Mouse (Mus musculus): ENCODE data around the gene Pard3b.

DNA sequence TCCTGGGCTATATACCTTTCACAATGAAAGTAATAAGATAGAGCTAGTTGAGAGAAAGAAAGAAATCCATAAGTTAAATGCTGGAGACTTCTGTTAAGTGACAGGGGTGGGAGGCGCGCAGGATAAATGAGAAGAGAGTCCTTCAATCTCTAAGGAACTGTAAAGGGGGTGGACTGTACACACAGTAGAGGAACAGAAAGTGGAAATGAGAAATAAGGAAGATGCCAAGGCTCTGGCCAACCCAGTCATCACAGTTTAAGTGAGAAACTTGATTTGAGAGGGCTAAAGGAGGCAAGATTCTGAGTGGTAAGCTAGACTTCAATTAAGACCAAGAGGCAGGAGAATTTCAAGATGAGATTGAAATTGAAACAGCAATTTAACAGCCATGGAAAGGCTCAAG lies 645.0 kb downstream of the Pard3b start:
- TF ChIP-seq CTCF (IDR thresholded peaks at IDR 0.05; ENCODE audit: insufficient read depth, low read depth, low read length) (no peak), POLR2A (IDR thresholded peaks at IDR 0.05; ENCODE audit: insufficient read depth, low read depth, low read length) (no peak)
